Mouse (Mus musculus) CH12.LX (cell line): ENCODE data around the gene Mybpc3. TPM values are rescaled to one million over a fixed set of nuclear protein-coding genes. Genes with fewer than 3 reads are reported as not detected.

Source experiments
- DNase-seq: peaks from one replicate; pipeline ENCODE4 v3.0.0-alpha.2; 2013; ENCODE audit errors: extremely low read depth
- H3K27ac ChIP-seq: 2 replicates; pipeline ENCODE4 v1.5.1; 2012; ENCODE audit warnings: low read depth, mild to moderate bottlenecking, control low read depth, moderate library complexity; ENCODE audit not compliant: insufficient read depth
- H3K27me3 ChIP-seq: replicated peaks from 2 replicates; pipeline ENCODE3; 2012; ENCODE audit warnings: inconsistent platforms
- H3K36me3 ChIP-seq, 2 experiments: replicated peaks in 1 of 2; 2 replicates each; pipeline versions ENCODE3 to v1.6.1; 2012; ENCODE audit warnings: inconsistent platforms in 1 of 2, low read length in 1 of 2, mild to moderate bottlenecking in 1 of 2, mixed read lengths in 1 of 2, moderate library complexity in 1 of 2; ENCODE audit not compliant: control insufficient read depth in 1 of 2, insufficient read depth in 1 of 2
- H3K4me1 ChIP-seq, 2 experiments: 2 replicates each; pipeline ENCODE4 v1.6.1; 2012; ENCODE audit warnings: inconsistent platforms in 1 of 2, moderate library complexity in 1 of 2; ENCODE audit not compliant: insufficient read depth in 2 of 2, control insufficient read depth in 1 of 2
- H3K4me2 ChIP-seq: 2 replicates; pipeline ENCODE4 v1.6.1; 2012; ENCODE audit warnings: low read depth, mild to moderate bottlenecking, control low read depth; ENCODE audit not compliant: poor library complexity, insufficient read depth, severe bottlenecking
- H3K4me3 ChIP-seq, 3 experiments: fragments of 150-350 bp in 1 of 3; sonication (generic) in 1 of 3; replicated peaks in 1 of 3; 2 replicates each; pipeline versions ENCODE3 to v1.5.1; 2011 to 2012; ENCODE audit warnings: low read depth in 2 of 3, low read length in 2 of 3, mild to moderate bottlenecking in 2 of 3, moderate library complexity in 2 of 3, control low read depth in 1 of 3, improper control_type of control experiment in 1 of 3, inconsistent platforms in 1 of 3, mixed read lengths in 1 of 3; ENCODE audit not compliant: poor library complexity in 1 of 3
- H3K79me2 ChIP-seq: replicated peaks from 2 replicates; pipeline ENCODE4 v1.6.1; 2012; ENCODE audit warnings: mild to moderate bottlenecking, moderate library complexity; ENCODE audit not compliant: control insufficient read depth, poor library complexity, insufficient read depth, severe bottlenecking; ENCODE audit errors: extremely low read depth
- H3K9ac ChIP-seq: 2 replicates; pipeline ENCODE4 v1.6.1; 2012; ENCODE audit warnings: low read depth, mild to moderate bottlenecking, control low read depth, moderate library complexity; ENCODE audit not compliant: insufficient read depth
- H3K9me3 ChIP-seq: replicated peaks from 2 replicates; pipeline ENCODE3; 2012; ENCODE audit warnings: low read length, inconsistent platforms, mixed read lengths
- CTCF ChIP-seq, 2 experiments: IDR thresholded peaks in 1 of 2; conservative IDR thresholded peaks in 1 of 2; 2 replicates each; pipeline ENCODE4 v1.5.1; 2011 to 2012; ENCODE audit warnings: low read depth in 2 of 2, low read length in 2 of 2, improper control_type of control experiment in 1 of 2, inconsistent platforms in 1 of 2, mild to moderate bottlenecking in 1 of 2, moderate library complexity in 1 of 2
- E2F4 ChIP-seq: IDR thresholded peaks from 2 replicates; pipeline ENCODE4 v1.6.1; 2011; ENCODE audit warnings: low read depth, low read length, improper control_type of control experiment; ENCODE audit not compliant: insufficient replicate concordance
- ELF1 ChIP-seq: IDR thresholded peaks from 2 replicates; pipeline ENCODE4 v1.6.1; 2014; ENCODE audit warnings: low read depth, mild to moderate bottlenecking, inconsistent platforms, low read length, improper control_type of control experiment
- MAX ChIP-seq: IDR thresholded peaks from 2 replicates; pipeline ENCODE4 v1.6.1; 2011; ENCODE audit warnings: low read length, improper control_type of control experiment
- NELFE ChIP-seq: IDR thresholded peaks from 2 replicates; pipeline ENCODE4 v1.6.1; 2011; ENCODE audit warnings: low read depth, low read length, improper control_type of control experiment
- TBP ChIP-seq: conservative IDR thresholded peaks from 2 replicates; pipeline ENCODE4 v1.6.1; 2011; ENCODE audit warnings: low read depth, low read length, improper control_type of control experiment
- TCF12 ChIP-seq: IDR thresholded peaks from 2 replicates; pipeline ENCODE4 v1.6.1; 2014; ENCODE audit warnings: low read depth, mild to moderate bottlenecking, inconsistent platforms, low read length, improper control_type of control experiment
- UBTF ChIP-seq: IDR thresholded peaks from 2 replicates; pipeline ENCODE4 v1.6.1; 2012; ENCODE audit warnings: low read depth, mild to moderate bottlenecking, inconsistent platforms, low read length, improper control_type of control experiment, moderate library complexity
- USF1 ChIP-seq: IDR thresholded peaks from 2 replicates; pipeline ENCODE4 v1.6.1; 2014; ENCODE audit warnings: low read depth, mild to moderate bottlenecking, inconsistent platforms, low read length, improper control_type of control experiment
- USF2 ChIP-seq: conservative IDR thresholded peaks from 2 replicates; pipeline ENCODE4 v1.6.1; 2011; ENCODE audit warnings: low read depth, low read length, improper control_type of control experiment
- ZNF384 ChIP-seq: IDR thresholded peaks from 2 replicates; pipeline ENCODE4 v1.6.1; 2012; ENCODE audit warnings: low read depth, low read length, improper control_type of control experiment, inconsistent platforms
- dilution Hi-C: fragments of 300-500 bp; cut with MboI; formaldehyde crosslinking; loops from 2 replicates; pipeline ENCODE4 v1.14.3; 2020; ENCODE audit warnings: low sequenced_read_pairs; ENCODE audit not compliant: extremely low pct_unique_long_range_greater_than_20kb, extremely low pct_ligation_motif_present
- in situ Hi-C: fragments of 300-500 bp; cut with MboI; formaldehyde crosslinking; loops from 3 replicates; pipeline ENCODE4 v1.14.3; 2019; ENCODE audit warnings: low sequenced_read_pairs, low pct_ligation_motif_present, low pct_unique_long_range_greater_than_20kb, mixed read lengths
- polyA plus RNA-seq: library from polyadenylated mRNA; unstranded; fragments of >175 nt; gene quantifications from 2 replicates; pipeline ENCODE4 v1.2.1, GENCODE M21; 2012; ENCODE audit warnings: low read depth; ENCODE audit not compliant: insufficient read length
- total RNA-seq, 2 experiments: library from RNA; depleted of rRNA; stranded (reverse); fragments of 300-350 nt in 1 of 2; fragments of >200 nt in 1 of 2; gene quantifications; 2 replicates each; pipeline ENCODE4 v1.2.3; 2012 to 2014

The Mybpc3 gene
- total and polyA plus RNA-seq, 3 experiments = 0.04 to 0.27 (median 0.07) TPM

DNA sequence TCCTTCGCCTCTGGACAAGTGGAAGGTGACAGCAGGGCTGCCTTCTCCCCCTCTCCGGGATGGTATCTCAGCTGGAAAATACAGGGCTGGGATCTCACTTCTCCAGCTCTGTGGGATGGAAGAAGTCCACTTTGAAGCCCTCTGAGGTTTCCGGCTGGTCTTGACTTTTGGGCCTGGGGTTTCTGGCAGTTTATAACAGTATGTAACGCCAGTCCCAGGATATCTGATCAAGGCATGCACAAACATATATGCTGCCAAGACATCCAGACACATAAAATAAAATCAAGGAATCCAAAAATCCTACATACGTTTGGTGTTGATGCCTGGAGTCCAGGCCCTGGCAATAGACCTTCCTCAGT lies 38.9 kb upstream of the Mybpc3 start:
- dilution Hi-C loops = no loop called here
- DNase-seq = no peak
- H3K9me3 ChIP-seq = no peaks in the 10 kb centered on the region
- no peak overlapping the region for H3K27ac ChIP-seq
- in situ Hi-C loops = no loop called here
- H3K79me2 ChIP-seq = no peaks in the 10 kb centered on the region
- H3K36me3 ChIP-seq = no peaks in the 10 kb centered on the region
- peaks cover 29 to 55% of the 10 kb centered on the region in 2 experiments for H3K4me1 ChIP-seq
- peak overlapping the region; percentile 26 for H3K9ac ChIP-seq
- TF ChIP-seq TCF12 = no peak
- TF ChIP-seq USF2 = no peak
- TF ChIP-seq UBTF = no peak
- TF ChIP-seq USF1 = no peak
- TF ChIP-seq MAX = no peak
- TF ChIP-seq NELFE = no peak
- no peak for TF ChIP-seq E2F4
- peak overlapping the region; percentile 72 for H3K4me2 ChIP-seq
- peak overlapping the region; percentile 17 to 49 (median 45) for H3K4me3 ChIP-seq
- no peaks in the 10 kb centered on the region for H3K27me3 ChIP-seq

DNA sequence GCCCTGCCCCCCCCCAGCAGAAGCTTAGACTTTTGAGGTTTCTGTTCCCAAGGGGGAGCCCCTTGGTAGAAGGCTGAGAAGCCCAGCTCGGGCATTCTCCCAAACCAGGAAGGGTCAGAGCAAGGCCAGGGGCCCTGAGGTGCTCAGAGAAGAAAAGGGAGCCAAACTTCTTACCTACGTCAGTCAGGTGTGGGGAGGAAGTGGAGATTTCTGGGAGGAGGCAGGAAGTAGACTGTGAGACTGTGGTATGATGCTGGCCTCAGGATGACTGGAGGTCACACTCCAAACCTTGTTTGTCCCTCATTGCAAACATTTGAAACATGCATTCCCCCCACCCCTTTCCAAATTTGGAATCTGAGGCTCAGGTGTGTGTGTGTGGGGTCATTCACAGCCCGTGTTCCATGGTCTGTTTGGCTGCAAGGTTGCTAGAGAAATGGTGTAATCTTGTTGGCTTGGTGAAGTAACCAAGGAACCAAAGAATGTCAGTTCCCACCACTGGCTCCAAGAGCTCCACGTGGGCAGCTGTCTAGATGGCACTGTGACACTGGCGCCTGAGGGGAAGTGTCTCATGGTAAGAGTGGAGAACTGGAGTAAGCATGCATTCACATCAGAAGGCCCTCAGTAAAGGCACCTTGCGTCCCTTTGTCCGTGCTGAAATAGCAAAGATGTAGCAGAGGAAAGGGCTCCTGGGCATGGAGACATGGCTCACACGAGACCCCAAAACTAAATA lies 37.0 kb upstream of the Mybpc3 start:
- H3K4me3 ChIP-seq = no peak overlapping the region
- H3K36me3 ChIP-seq = no peaks in the 10 kb centered on the region
- no peak overlapping the region for H3K27ac ChIP-seq
- in situ Hi-C loops (no loop called here), dilution Hi-C loops (no loop called here)
- peaks cover 37 to 74% of the 10 kb centered on the region in 2 experiments for H3K4me1 ChIP-seq
- no peaks in the 10 kb centered on the region for H3K79me2 ChIP-seq
- no peaks in the 10 kb centered on the region for H3K27me3 ChIP-seq
- DNase-seq = no peak
- H3K4me2 ChIP-seq = no peak overlapping the region
- TF ChIP-seq CTCF (conservative IDR thresholded peaks at IDR 0.05 in 1 of 2, IDR thresholded peaks at IDR 0.05 in 1 of 2; ENCODE audit: low read depth in 2 of 2, low read length in 2 of 2) = no peak
- TF ChIP-seq E2F4 = no peak
- 0 out of 2 replicates have a peak, but pooled peaks have one; percentile 35 for TF ChIP-seq ELF1
- TF ChIP-seq TBP = no peak
- TF ChIP-seq ZNF384 = no peak
- TF ChIP-seq, all 38 proteins: peak for 1
- H3K9ac ChIP-seq = no peak overlapping the region
- no peaks in the 10 kb centered on the region for H3K9me3 ChIP-seq
